1 mouse cellular context compared by ENCODE assay signal in the genomic region with DNA sequence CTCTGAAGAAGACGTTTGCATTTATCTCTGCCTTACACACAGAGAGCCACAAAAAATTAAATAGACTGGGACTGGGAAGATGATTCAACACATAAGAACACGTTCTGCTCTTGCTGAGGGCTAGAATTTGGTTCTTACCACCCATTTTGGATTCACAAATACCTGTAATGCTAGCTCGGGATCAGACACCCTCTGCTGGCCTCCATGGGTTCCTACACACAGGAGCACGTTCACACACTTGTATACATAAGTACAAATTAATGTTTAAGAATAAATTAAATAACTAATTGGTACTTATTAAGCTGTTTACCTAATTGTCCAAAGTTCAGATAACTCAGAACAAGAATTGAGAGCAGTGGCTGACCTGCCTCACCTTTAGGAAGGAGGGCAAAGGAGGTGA.
TF ChIP-seq lines count a peak whose summit lies in the region.

No protein-coding gene starts in this region.

TF ChIP-seq in MEL, 35 proteins besides CTCF, POLR2A, EP300 and RAD21:
- no peak for TF ChIP-seq E2F4 (IDR thresholded peaks at IDR 0.05; ENCODE audit: borderline replicate concordance, low read depth, low read length)
- peak; percentile 29 for TF ChIP-seq SMC3 (IDR thresholded peaks at IDR 0.05; ENCODE audit: low read depth, low read length)
